Mouse (Mus musculus): Measurements from ENCODE around the gene Rapgef3. TPM values are rescaled to one million over a fixed set of nuclear protein-coding genes. Genes with fewer than 3 reads are reported as not detected.

Gene Rapgef3
- polyA plus RNA-seq, 1 experiment, result 3.1 TPM

GRCm38 (mm10) chr15:97808532-97808931 lies 40.8 kb upstream of the Rapgef3 start:
- H3K27ac ChIP-seq (ENCODE audit: insufficient read depth, low read length), result no peak overlapping the region
- TF ChIP-seq CTCF (IDR thresholded peaks at IDR 0.05; ENCODE audit: low read depth, low read length) (no peak), POLR2A (IDR thresholded peaks at IDR 0.05; ENCODE audit: insufficient read depth, low read length) (no peak), EP300 (IDR thresholded peaks at IDR 0.05; ENCODE audit: insufficient read depth, low read depth, low read length) (no peak)

GRCm38 (mm10) chr15:97807867-97808266 lies 40.1 kb upstream of the Rapgef3 start:
- Histone ChIP-seq H3K4me1 (ENCODE audit: control insufficient read depth, insufficient read depth, low read length) (no peaks in the 10 kb centered on the region), H3K4me3 (ENCODE audit: low read depth, low read length) (peak overlapping the region; percentile 26; the same call in 1 of the 2 replicates), H3K27me3 (ENCODE audit: control insufficient read depth, insufficient read depth, low read length, poor library complexity, severe bottlenecking) (no peaks in the 10 kb centered on the region), H3K27ac (ENCODE audit: insufficient read depth, low read length) (no peak overlapping the region), H3K9ac (ENCODE audit: low read depth, poor library complexity, severe bottlenecking) (no peak overlapping the region), H3K36me3 (ENCODE audit: control insufficient read depth, insufficient read depth, low read length, poor library complexity, severe bottlenecking) (no peaks in the 10 kb centered on the region), H3K9me3 (replicated peaks; ENCODE audit: control insufficient read depth, insufficient read depth, low read length, poor library complexity, severe bottlenecking) (no peaks in the 10 kb centered on the region)
- no peak for TF ChIP-seq EP300 (IDR thresholded peaks at IDR 0.05; ENCODE audit: insufficient read depth, low read depth, low read length)
- no peak for TF ChIP-seq CTCF (IDR thresholded peaks at IDR 0.05; ENCODE audit: low read depth, low read length)
- TF ChIP-seq POLR2A (IDR thresholded peaks at IDR 0.05; ENCODE audit: insufficient read depth, low read length), result no peak

More at GRCm38 (mm10) chr15:97808532-97808931, 40.8 kb upstream of the Rapgef3 start:
- Histone ChIP-seq H3K4me3 (ENCODE audit: low read depth, low read length) (peak overlapping the region; percentile 16), H3K9ac (ENCODE audit: low read depth, poor library complexity, severe bottlenecking) (no peak overlapping the region), H3K27me3 (ENCODE audit: control insufficient read depth, insufficient read depth, low read length, poor library complexity, severe bottlenecking) (no peaks in the 10 kb centered on the region), H3K4me1 (ENCODE audit: control insufficient read depth, insufficient read depth, low read length) (no peaks in the 10 kb centered on the region), H3K36me3 (ENCODE audit: control insufficient read depth, insufficient read depth, low read length, poor library complexity, severe bottlenecking) (no peaks in the 10 kb centered on the region), H3K9me3 (replicated peaks; ENCODE audit: control insufficient read depth, insufficient read depth, low read length, poor library complexity, severe bottlenecking) (no peaks in the 10 kb centered on the region)

GRCm38 (mm10) chr15:97802575-97802974 lies 34.8 kb upstream of the Rapgef3 start:
- Histone ChIP-seq H3K4me1 (ENCODE audit: control insufficient read depth, insufficient read depth, low read length) (no peaks in the 10 kb centered on the region), H3K4me3 (ENCODE audit: low read depth, low read length) (no peak overlapping the region), H3K27ac (ENCODE audit: insufficient read depth, low read length) (no peak overlapping the region), H3K27me3 (ENCODE audit: control insufficient read depth, insufficient read depth, low read length, poor library complexity, severe bottlenecking) (no peaks in the 10 kb centered on the region), H3K9me3 (replicated peaks; ENCODE audit: control insufficient read depth, insufficient read depth, low read length, poor library complexity, severe bottlenecking) (no peaks in the 10 kb centered on the region), H3K36me3 (ENCODE audit: control insufficient read depth, insufficient read depth, low read length, poor library complexity, severe bottlenecking) (no peaks in the 10 kb centered on the region), H3K9ac (ENCODE audit: low read depth, poor library complexity, severe bottlenecking) (no peak overlapping the region)
- TF ChIP-seq EP300 (IDR thresholded peaks at IDR 0.05; ENCODE audit: insufficient read depth, low read depth, low read length) (no peak), CTCF (IDR thresholded peaks at IDR 0.05; ENCODE audit: low read depth, low read length) (no peak), POLR2A (IDR thresholded peaks at IDR 0.05; ENCODE audit: insufficient read depth, low read length) (no peak)

- no peak overlapping the region for H3K9ac ChIP-seq (ENCODE audit: low read depth, poor library complexity, severe bottlenecking)
- H3K9me3 ChIP-seq (replicated peaks; ENCODE audit: control insufficient read depth, insufficient read depth, low read length, poor library complexity, severe bottlenecking), result no peaks in the 10 kb centered on the region
- H3K36me3 ChIP-seq (ENCODE audit: control insufficient read depth, insufficient read depth, low read length, poor library complexity, severe bottlenecking), result no peaks in the 10 kb centered on the region
- TF ChIP-seq CTCF (IDR thresholded peaks at IDR 0.05; ENCODE audit: low read depth, low read length), result no peak
- no peak for TF ChIP-seq EP300 (IDR thresholded peaks at IDR 0.05; ENCODE audit: insufficient read depth, low read depth, low read length)
- no peak overlapping the region for H3K27ac ChIP-seq (ENCODE audit: insufficient read depth, low read length)
- no peaks in the 10 kb centered on the region for H3K4me1 ChIP-seq (ENCODE audit: control insufficient read depth, insufficient read depth, low read length)
- no peak overlapping the region for H3K4me3 ChIP-seq (ENCODE audit: low read depth, low read length)
- no peaks in the 10 kb centered on the region for H3K27me3 ChIP-seq (ENCODE audit: control insufficient read depth, insufficient read depth, low read length, poor library complexity, severe bottlenecking)
Observed at GRCm38 (mm10) chr15:97801811-97802210, 34.0 kb upstream of the Rapgef3 start.

GRCm38 (mm10) chr15:97800853-97801252 lies 33.1 kb upstream of the Rapgef3 start:
- no peaks in the 10 kb centered on the region for H3K36me3 ChIP-seq (ENCODE audit: control insufficient read depth, insufficient read depth, low read length, poor library complexity, severe bottlenecking)
- H3K27me3 ChIP-seq (ENCODE audit: control insufficient read depth, insufficient read depth, low read length, poor library complexity, severe bottlenecking), result no peaks in the 10 kb centered on the region
- H3K4me1 ChIP-seq (ENCODE audit: control insufficient read depth, insufficient read depth, low read length), result no peaks in the 10 kb centered on the region
- no peaks in the 10 kb centered on the region for H3K9me3 ChIP-seq (replicated peaks; ENCODE audit: control insufficient read depth, insufficient read depth, low read length, poor library complexity, severe bottlenecking)
- H3K4me3 ChIP-seq (ENCODE audit: low read depth, low read length), result no peak overlapping the region
- no peak overlapping the region for H3K9ac ChIP-seq (ENCODE audit: low read depth, poor library complexity, severe bottlenecking)
- TF ChIP-seq CTCF (IDR thresholded peaks at IDR 0.05; ENCODE audit: low read depth, low read length), result no peak
- no peak for TF ChIP-seq POLR2A (IDR thresholded peaks at IDR 0.05; ENCODE audit: insufficient read depth, low read length)
- TF ChIP-seq EP300 (IDR thresholded peaks at IDR 0.05; ENCODE audit: insufficient read depth, low read depth, low read length), result no peak
- no peak overlapping the region for H3K27ac ChIP-seq (ENCODE audit: insufficient read depth, low read length)

GRCm38 (mm10) chr15:97799446-97799845 lies 31.7 kb upstream of the Rapgef3 start:
- Histone ChIP-seq H3K27me3 (ENCODE audit: control insufficient read depth, insufficient read depth, low read length, poor library complexity, severe bottlenecking) (no peaks in the 10 kb centered on the region), H3K4me3 (ENCODE audit: low read depth, low read length) (no peak overlapping the region), H3K36me3 (ENCODE audit: control insufficient read depth, insufficient read depth, low read length, poor library complexity, severe bottlenecking) (no peaks in the 10 kb centered on the region), H3K4me1 (ENCODE audit: control insufficient read depth, insufficient read depth, low read length) (no peaks in the 10 kb centered on the region), H3K9ac (ENCODE audit: low read depth, poor library complexity, severe bottlenecking) (no peak overlapping the region), H3K9me3 (replicated peaks; ENCODE audit: control insufficient read depth, insufficient read depth, low read length, poor library complexity, severe bottlenecking) (no peaks in the 10 kb centered on the region), H3K27ac (ENCODE audit: insufficient read depth, low read length) (no peak overlapping the region)
- no peak for TF ChIP-seq CTCF (IDR thresholded peaks at IDR 0.05; ENCODE audit: low read depth, low read length)
- TF ChIP-seq EP300 (IDR thresholded peaks at IDR 0.05; ENCODE audit: insufficient read depth, low read depth, low read length), result no peak
- no peak for TF ChIP-seq POLR2A (IDR thresholded peaks at IDR 0.05; ENCODE audit: insufficient read depth, low read length)
